Mouse (Mus musculus) hindbrain, postnatal 0 days (tissue): ENCODE results near the gene Zfp536. TPM values are rescaled to one million over a fixed set of nuclear protein-coding genes. Genes with fewer than 3 reads are reported as not detected.

ENCODE experiments used
- ATAC-seq: fragments of 200-750 bp; cut with Nextera tagmentation; 2 replicates; pipeline ENCODE4 v1.8.0; 2017; ENCODE audit warnings: mild to moderate bottlenecking, moderate TSS enrichment, moderate library complexity
- DNase-seq: peaks from one replicate; pipeline ENCODE4 v3.0.0-alpha.2; 2015; ENCODE audit warnings: low spot score
- H3K27ac ChIP-seq: fragments of 300-500 bp; sonication (generic); 2 replicates; pipeline ENCODE4 v1.5.1; 2014; ENCODE audit warnings: mild to moderate bottlenecking
- H3K27me3 ChIP-seq: fragments of 300-500 bp; sonication (generic); 2 replicates; pipeline ENCODE4 v1.6.1; 2014; ENCODE audit warnings: low read length, mixed read lengths; ENCODE audit not compliant: insufficient read depth
- H3K36me3 ChIP-seq: fragments of 300-500 bp; sonication (generic); 2 replicates; pipeline ENCODE4 v1.6.1; 2014; ENCODE audit warnings: low read length, mixed read lengths; ENCODE audit not compliant: insufficient read depth
- H3K4me1 ChIP-seq: fragments of 300-500 bp; sonication (generic); 2 replicates; pipeline ENCODE4 v1.6.1; 2014; ENCODE audit warnings: antibody characterized with exemption, low read length, mixed read lengths; ENCODE audit not compliant: insufficient read depth
- H3K4me2 ChIP-seq: fragments of 300-500 bp; sonication (generic); 2 replicates; pipeline ENCODE4 v1.6.1; 2014; ENCODE audit warnings: low read depth, mild to moderate bottlenecking, low read length, moderate library complexity, mixed read lengths
- H3K4me3 ChIP-seq: fragments of 300-500 bp; sonication (generic); 2 replicates; pipeline ENCODE4 v1.5.1; 2014; ENCODE audit warnings: low read length
- H3K9ac ChIP-seq: fragments of 300-500 bp; sonication (generic); replicated peaks from 2 replicates; pipeline ENCODE4 v1.6.1; 2014; ENCODE audit warnings: mild to moderate bottlenecking, low read length, moderate library complexity, mixed read lengths
- H3K9me3 ChIP-seq: fragments of 300-500 bp; sonication (generic); 2 replicates; pipeline ENCODE4 v1.6.1; 2016; ENCODE audit warnings: low read length, mixed read lengths
- CTCF ChIP-seq: IDR thresholded peaks from 2 replicates; pipeline ENCODE4 v1.5.1; 2016; ENCODE audit warnings: antibody characterized with exemption, control low read depth, low read depth
- WGBS: fragments of 180-500 bp; shearing (Covaris S2); extraction: QIAGEN DNeasy Blood & Tissue Kit; methylation state at CpG from one replicate; pipeline ENCODE4 v1.1.7; 2014; 5-methylcytosine and 5-hydroxymethylcytosine counted together
- polyA plus RNA-seq: library from polyadenylated mRNA; unstranded; fragments of >200 nt; fragmentation: Nextera tagmentation; extraction: Ambion mirVana; gene quantifications from 2 replicates; pipeline ENCODE4 v1.2.1, GENCODE M21; 2015
- total RNA-seq: library from RNA; depleted of rRNA; stranded (reverse); fragments of >200 nt; gene quantifications from 2 replicates; pipeline ENCODE4 v1.2.3, GENCODE M21; 2014

Gene Zfp536
- total and polyA plus RNA-seq, 2 experiments from 2014 or later, result 32.6 to 74.1 TPM

DNA sequence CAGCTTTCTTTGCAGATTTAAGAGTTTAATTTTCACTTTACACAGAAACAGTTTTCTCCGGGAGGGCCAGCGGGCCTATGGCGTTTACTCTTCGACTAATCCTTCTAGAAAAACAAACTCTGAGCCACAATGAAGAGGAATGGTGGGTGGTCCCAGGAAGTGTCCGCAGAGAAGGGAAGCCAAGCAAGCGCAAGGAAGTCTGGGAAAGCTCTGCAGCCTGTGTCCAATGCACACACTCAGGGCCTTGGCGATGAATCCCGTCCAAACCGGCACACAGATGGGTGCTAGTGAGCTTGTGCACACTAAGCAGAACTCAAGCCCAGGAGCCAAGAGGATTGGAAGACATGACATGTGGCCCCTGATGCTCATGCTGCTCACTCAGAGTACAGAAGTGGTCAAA is 276.9 kb downstream of the Zfp536 start:
- no peak overlapping the region for H3K4me3 ChIP-seq
- no peaks in the 10 kb centered on the region for H3K27me3 ChIP-seq
- DNase-seq (no peak), ATAC-seq (no peak)
- no peak overlapping the region for H3K9ac ChIP-seq
- no peak overlapping the region for H3K27ac ChIP-seq
- no peak overlapping the region for H3K4me2 ChIP-seq
- no peak for TF ChIP-seq CTCF
- H3K4me1 ChIP-seq, result no peaks in the 10 kb centered on the region
- no peaks in the 10 kb centered on the region for H3K9me3 ChIP-seq
- no peaks in the 10 kb centered on the region for H3K36me3 ChIP-seq
- 65% methylated on average over 9 of the region's 9 CpGs for WGBS

DNA sequence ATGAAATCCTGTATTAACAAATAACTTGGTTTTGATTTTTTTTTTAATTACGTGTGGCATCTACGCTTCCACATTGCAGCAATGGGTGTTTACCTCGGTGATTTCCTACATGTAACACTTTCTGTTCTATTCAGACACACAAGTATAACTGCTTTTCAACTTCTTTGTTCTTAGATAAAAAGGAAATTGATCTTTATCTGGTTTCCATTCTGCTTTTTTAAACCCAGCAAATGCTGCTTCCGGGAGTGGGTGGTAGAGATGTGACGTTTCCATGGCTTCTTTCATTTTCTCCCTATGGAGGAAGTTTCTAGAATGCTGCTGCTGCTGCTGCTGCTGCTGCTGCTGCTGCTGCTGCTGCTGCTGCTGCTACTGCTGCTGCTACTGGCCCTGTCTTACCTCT is 283.1 kb downstream of the Zfp536 start:
- 69% methylated on average over 5 of the region's 5 CpGs for WGBS
- Histone ChIP-seq H3K4me3 (no peak overlapping the region), H3K9me3 (no peaks in the 10 kb centered on the region), H3K36me3 (0 out of 2 replicates have a peak, but pooled peaks cover 5% of the 10 kb centered on the region), H3K4me1 (no peaks in the 10 kb centered on the region), H3K27me3 (no peaks in the 10 kb centered on the region), H3K27ac (no peak overlapping the region), H3K4me2 (no peak overlapping the region), H3K9ac (no peak overlapping the region)
- ATAC-seq (no peak), DNase-seq (no peak)
- TF ChIP-seq CTCF, result no peak

DNA sequence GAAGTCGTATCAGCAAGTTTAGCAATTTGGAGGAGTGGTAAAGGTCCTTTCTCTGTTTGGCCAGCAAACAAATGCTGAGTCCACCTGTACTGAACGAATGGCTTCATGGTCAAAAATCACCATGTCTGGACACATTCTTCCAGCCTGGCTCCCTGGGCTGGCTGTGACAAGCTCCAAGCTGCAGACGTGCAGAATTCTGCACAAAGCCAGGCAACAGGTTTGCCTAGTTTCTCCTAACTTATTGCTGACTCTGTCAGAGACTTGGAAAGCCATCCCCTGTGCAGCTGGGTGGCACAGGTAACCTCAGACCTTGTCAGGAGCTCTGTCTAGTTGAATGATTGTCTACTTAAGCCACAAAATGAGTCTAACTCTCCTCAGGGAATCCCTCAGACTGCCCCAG is 288.5 kb downstream of the Zfp536 start:
- Histone ChIP-seq H3K9me3 (no peaks in the 10 kb centered on the region), H3K9ac (no peak overlapping the region), H3K4me3 (no peak overlapping the region), H3K4me2 (no peak overlapping the region), H3K27ac (no peak overlapping the region), H3K36me3 (peaks cover 2% of the 10 kb centered on the region; the same call in 1 of the 2 replicates), H3K4me1 (no peaks in the 10 kb centered on the region), H3K27me3 (no peaks in the 10 kb centered on the region)
- DNase-seq (no peak), ATAC-seq (no peak)
- 71% methylated on average over 3 of the region's 3 CpGs for WGBS
- no peak for TF ChIP-seq CTCF

DNA sequence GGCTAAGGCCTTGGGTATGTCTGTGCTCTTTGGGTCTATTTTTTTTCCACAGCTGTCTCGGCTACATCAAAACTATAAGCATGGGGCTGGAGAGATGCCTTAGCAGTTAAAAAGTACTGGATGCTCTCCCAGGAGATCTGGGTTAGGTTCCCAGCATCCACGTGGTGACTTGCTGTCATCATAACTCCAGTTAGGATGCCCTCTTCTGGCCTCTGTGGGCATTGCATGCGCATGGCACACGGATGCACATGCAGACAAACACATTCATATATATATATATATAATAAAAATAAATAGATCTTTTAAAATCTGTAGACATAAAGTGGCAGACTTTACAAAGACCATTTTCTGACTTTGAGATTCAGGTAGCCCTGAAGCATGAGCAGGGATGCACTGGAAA is 290.9 kb downstream of the Zfp536 start:
- no peak overlapping the region for H3K4me3 ChIP-seq
- ATAC-seq (no peak), DNase-seq (peak; percentile 30)
- H3K4me2 ChIP-seq, result no peak overlapping the region
- H3K9ac ChIP-seq, result no peak overlapping the region
- H3K36me3 ChIP-seq, result peaks cover 7% of the 10 kb centered on the region; the same call in 1 of the 2 replicates
- no peaks in the 10 kb centered on the region for H3K27me3 ChIP-seq
- H3K27ac ChIP-seq, result no peak overlapping the region
- peak; percentile 50 for TF ChIP-seq CTCF
- no peaks in the 10 kb centered on the region for H3K9me3 ChIP-seq
- no peaks in the 10 kb centered on the region for H3K4me1 ChIP-seq
- 69% methylated on average over 4 of the region's 4 CpGs for WGBS

DNA sequence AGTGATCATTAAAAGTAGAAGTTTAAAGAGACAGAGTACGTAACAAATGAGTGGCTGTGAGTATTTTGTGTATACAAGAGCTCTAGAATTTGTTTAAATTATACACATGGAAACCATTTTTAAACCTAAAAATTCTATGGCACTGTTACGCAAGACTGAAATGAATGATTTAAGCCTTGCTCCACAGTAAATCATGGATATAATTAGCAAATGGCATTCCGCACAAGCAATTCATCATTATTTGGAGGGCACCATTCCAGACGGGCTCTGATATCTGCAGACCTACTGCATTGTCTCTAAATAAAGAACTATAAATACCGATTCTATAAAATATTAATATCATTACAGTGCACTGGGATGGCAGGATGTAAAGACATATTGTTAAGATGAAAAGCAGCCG is 292.3 kb downstream of the Zfp536 start:
- 81% methylated on average over 6 of the region's 6 CpGs for WGBS
- H3K4me3 ChIP-seq, result no peak overlapping the region

DNA sequence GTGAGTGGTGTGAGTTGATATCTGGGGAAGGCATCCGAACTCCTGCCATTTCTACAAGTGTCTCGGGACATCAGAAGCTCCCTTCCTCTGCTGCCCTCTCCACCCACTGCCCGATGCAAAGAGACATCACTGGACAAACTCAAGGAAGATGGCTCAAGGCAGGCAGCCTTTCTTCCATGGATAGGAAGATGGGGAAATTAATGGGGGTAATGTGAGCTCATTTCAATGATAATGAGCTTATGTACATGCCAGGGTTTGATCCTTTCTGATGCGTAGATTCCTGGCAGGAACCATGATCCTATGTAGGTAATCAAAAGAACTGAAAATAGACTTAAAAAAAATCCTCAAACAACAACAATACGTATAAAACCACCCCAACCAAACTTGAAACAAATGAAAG is 296.1 kb downstream of the Zfp536 start:
- ATAC-seq (no peak), DNase-seq (no peak)
- TF ChIP-seq CTCF, result no peak
- Histone ChIP-seq H3K4me3 (no peak overlapping the region), H3K4me1 (no peaks in the 10 kb centered on the region), H3K27me3 (no peaks in the 10 kb centered on the region), H3K9ac (no peak overlapping the region), H3K4me2 (no peak overlapping the region), H3K27ac (no peak overlapping the region), H3K9me3 (no peaks in the 10 kb centered on the region), H3K36me3 (peaks cover 7% of the 10 kb centered on the region; the same call in 1 of the 2 replicates)
- whole genome bisulfite sequencing, result 83% methylated on average over 5 of the region's 5 CpGs

More for the DNA sequence above, 292.3 kb downstream of the Zfp536 start:
- Histone ChIP-seq H3K9me3 (no peaks in the 10 kb centered on the region), H3K27me3 (no peaks in the 10 kb centered on the region), H3K9ac (no peak overlapping the region), H3K4me2 (no peak overlapping the region), H3K4me1 (no peaks in the 10 kb centered on the region), H3K36me3 (peaks cover 7% of the 10 kb centered on the region; the same call in 1 of the 2 replicates), H3K27ac (no peak overlapping the region)
- ATAC-seq (no peak), DNase-seq (no peak)
- TF ChIP-seq CTCF, result no peak

DNA sequence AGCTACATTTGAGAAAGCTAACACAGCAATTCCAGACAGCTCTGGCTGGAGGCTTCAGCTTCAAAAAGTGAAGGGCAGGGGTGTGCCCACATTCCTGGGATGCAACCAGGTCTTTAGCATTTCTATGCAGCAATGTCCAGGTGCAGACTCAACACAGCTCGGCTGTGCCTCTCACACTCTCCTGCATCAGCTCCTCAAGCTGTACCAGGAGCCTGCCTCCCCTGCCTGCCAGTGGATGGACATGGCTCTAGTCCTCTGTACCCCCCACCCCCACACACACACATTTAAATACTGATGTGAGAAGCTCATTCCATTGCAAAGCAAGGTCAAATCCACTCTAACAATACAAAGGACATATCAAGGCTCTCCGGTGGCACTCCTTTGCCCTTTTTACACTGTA is 298.0 kb downstream of the Zfp536 start:
- DNase-seq, result no peak
- WGBS, result 78% methylated on average over 2 of the region's 2 CpGs
- Histone ChIP-seq H3K9me3 (no peaks in the 10 kb centered on the region), H3K36me3 (peaks cover 7% of the 10 kb centered on the region; the same call in 1 of the 2 replicates), H3K27ac (no peak overlapping the region), H3K9ac (no peak overlapping the region), H3K4me3 (no peak overlapping the region), H3K4me1 (no peaks in the 10 kb centered on the region), H3K4me2 (no peak overlapping the region), H3K27me3 (no peaks in the 10 kb centered on the region)
- no peak for ATAC-seq
- TF ChIP-seq CTCF, result no peak
